Mouse (Mus musculus): ENCODE results near the gene Lrfn4.
"Not testable (repeated sequence)": the region's sequence is repeated elsewhere in the genome, so short reads cannot be mapped to it uniquely, and the experiment has no call there.

Gene Lrfn4

GRCm38 (mm10) chr19:4610109-4610508, 5.4 kb downstream of the Lrfn4 start:
- DNase-seq (ENCODE audit: extremely low spot score): no peak

GRCm38 (mm10) chr19:4608511-4608910, 7.0 kb downstream of the Lrfn4 start:
- DNase-seq (ENCODE audit: extremely low spot score): no peak

GRCm38 (mm10) chr19:4607406-4607805, 8.1 kb downstream of the Lrfn4 start:
- no peak for DNase-seq (ENCODE audit: extremely low spot score)

GRCm38 (mm10) chr19:4605654-4606053, 9.8 kb downstream of the Lrfn4 start:
- no peak for DNase-seq (ENCODE audit: extremely low spot score)

- DNase-seq (ENCODE audit: extremely low spot score): peak; percentile 53
Measured at GRCm38 (mm10) chr19:4603801-4604723, 11.4 kb downstream of the Lrfn4 start.

- no peak for DNase-seq (ENCODE audit: extremely low spot score)
Measured at GRCm38 (mm10) chr19:4602459-4602858, 13.0 kb downstream of the Lrfn4 start.

GRCm38 (mm10) chr19:4596071-4596470, 19.4 kb downstream of the Lrfn4 start:
- DNase-seq (ENCODE audit: extremely low spot score): no peak

GRCm38 (mm10) chr19:4593792-4594522, 21.5 kb downstream of the Lrfn4 start:
- DNase-seq (ENCODE audit: extremely low spot score): no peak

- no peak for DNase-seq (ENCODE audit: extremely low spot score)
Measured at GRCm38 (mm10) chr19:4590025-4590424, 25.4 kb downstream of the Lrfn4 start.

- no peak for DNase-seq (ENCODE audit: extremely low spot score)
Measured at GRCm38 (mm10) chr19:4589081-4589480, 26.4 kb downstream of the Lrfn4 start.

GRCm38 (mm10) chr19:4588430-4588829, 27.0 kb downstream of the Lrfn4 start:
- no peak for DNase-seq (ENCODE audit: extremely low spot score)

GRCm38 (mm10) chr19:4587426-4587825, 28.0 kb downstream of the Lrfn4 start:
- DNase-seq (ENCODE audit: extremely low spot score): no peak

- DNase-seq (ENCODE audit: extremely low spot score): not testable (repeated sequence)
Measured at GRCm38 (mm10) chr19:4586783-4587182, 28.7 kb downstream of the Lrfn4 start.

GRCm38 (mm10) chr19:4583856-4584255, 31.6 kb downstream of the Lrfn4 start:
- no peak for DNase-seq (ENCODE audit: extremely low spot score)

- no peak for DNase-seq (ENCODE audit: extremely low spot score)
Measured at GRCm38 (mm10) chr19:4579296-4579695, 36.2 kb downstream of the Lrfn4 start.

GRCm38 (mm10) chr19:4578799-4579198, 36.7 kb downstream of the Lrfn4 start:
- no peak for DNase-seq (ENCODE audit: extremely low spot score)

- DNase-seq (ENCODE audit: extremely low spot score): no peak
Measured at GRCm38 (mm10) chr19:4573241-4573640, 42.2 kb downstream of the Lrfn4 start.

- no peak for DNase-seq (ENCODE audit: extremely low spot score)
Measured at GRCm38 (mm10) chr19:4572467-4572866, 43.0 kb downstream of the Lrfn4 start.

- DNase-seq (ENCODE audit: extremely low spot score): no peak
Measured at GRCm38 (mm10) chr19:4572061-4572460, 43.4 kb downstream of the Lrfn4 start.

GRCm38 (mm10) chr19:4571658-4572057, 43.8 kb downstream of the Lrfn4 start:
- DNase-seq (ENCODE audit: extremely low spot score): no peak

- no peak for DNase-seq (ENCODE audit: extremely low spot score)
Measured at GRCm38 (mm10) chr19:4570815-4571214, 44.7 kb downstream of the Lrfn4 start.

GRCm38 (mm10) chr19:4570237-4570613, 45.2 kb downstream of the Lrfn4 start:
- no peak for DNase-seq (ENCODE audit: extremely low spot score)
